Mouse (Mus musculus) leukemia stem cell, adult 10-12 weeks (primary cell): ENCODE data around the gene Ntng2. TPM values are rescaled to one million over a fixed set of nuclear protein-coding genes. Genes with fewer than 3 reads are reported as not detected.

Experiments used
- polyA plus RNA-seq: library from polyadenylated mRNA; stranded (reverse); fragments of >175 nt; gene quantifications from 2 replicates; pipeline ENCODE4 v1.2.3, GENCODE M21; 2012; ENCODE audit warnings: low replicate concordance

Gene Ntng2
- 15.1 and 15.4 TPM in 2 replicates for polyA plus RNA-seq

DNA sequence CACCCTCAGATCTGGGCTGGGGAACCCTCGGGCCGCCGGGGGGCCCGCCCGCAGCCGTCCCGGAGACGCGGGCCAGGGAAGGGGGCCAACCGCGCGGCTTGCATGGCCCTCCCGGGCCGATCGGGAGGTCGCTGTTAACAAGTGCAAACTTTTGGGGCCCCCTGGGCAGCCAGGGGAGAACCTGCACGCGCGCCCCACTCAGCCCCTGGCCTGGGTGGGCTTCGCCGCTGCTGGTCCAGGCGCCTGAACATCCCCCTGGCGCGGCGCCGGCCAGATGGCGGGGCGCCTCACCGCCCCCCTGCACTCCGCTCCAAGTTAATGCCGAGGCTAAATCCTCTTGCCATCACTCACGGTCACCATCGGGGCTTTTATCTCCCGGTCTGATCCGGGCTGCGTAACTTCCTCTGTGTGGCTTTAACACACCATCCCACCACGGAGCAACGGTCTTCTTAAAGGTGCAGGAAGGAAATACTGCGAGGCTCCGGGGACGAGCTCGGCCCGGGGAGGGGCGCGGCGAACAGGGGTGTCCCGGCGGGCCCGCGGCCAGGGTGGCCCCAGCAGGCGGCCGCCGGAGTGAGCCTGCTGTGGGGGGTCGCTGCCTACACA lies at the start of gene Ntng2:
Gene Ntng2 (minus strand): TSS at position 407 of the 606 bp plus-strand sequence.

Other genes starting within 250 kb of the Ntng2 start
- gene Cfap77, start 197.9 kb downstream of the Ntng2 start, polyA plus RNA-seq, result 0.13 and 0.43 TPM in 2 replicates
- 1.9 and 4.4 TPM in 2 replicates for gene Ttf1, start 192.7 kb downstream of the Ntng2 start, polyA plus RNA-seq
- 3.0 and 6.5 TPM in 2 replicates for gene Setx, start 128.8 kb downstream of the Ntng2 start, polyA plus RNA-seq
- gene Med27, start 93.8 kb upstream of the Ntng2 start, polyA plus RNA-seq, result 17.3 and 82.7 TPM in 2 replicates